ENCODE assay signal across 8 mouse cellular contexts in the genomic region with DNA sequence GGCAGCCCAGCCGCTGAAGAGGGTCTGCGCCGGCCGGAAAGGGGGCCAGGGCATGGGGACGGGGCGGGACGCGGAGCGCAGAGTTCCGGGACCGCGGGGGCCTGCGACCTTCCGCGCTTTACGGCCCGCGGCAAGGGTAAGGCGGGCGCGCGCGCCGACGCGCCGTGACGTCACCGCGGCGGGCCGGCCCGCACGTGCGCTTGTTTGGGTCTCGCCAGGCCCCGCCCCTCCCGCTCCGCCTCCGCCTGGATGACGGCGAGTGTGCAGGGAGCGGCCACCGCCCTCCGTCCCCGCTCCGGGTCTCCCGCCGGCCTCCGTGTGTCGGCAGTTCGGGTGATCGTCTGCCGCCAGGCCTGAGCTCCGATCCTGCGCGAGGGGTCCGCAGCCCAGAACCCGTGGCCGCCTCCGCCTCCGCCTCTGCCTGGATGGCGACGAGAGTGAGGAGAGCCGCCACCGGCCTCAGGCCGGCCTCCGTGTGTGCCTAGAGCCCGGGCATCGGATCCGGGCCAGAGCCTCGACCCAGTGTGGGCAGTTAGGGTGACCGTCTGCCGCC. TPM values are rescaled to one million over a fixed set of nuclear protein-coding genes. Genes with fewer than 3 reads are reported as not detected.
A peak's percentile ranks its signal among the peaks of the same experiment; 100 is the strongest.
DNase-seq lines count a peak whose midpoint lies in the region; ATAC-seq lines count a peak whose summit lies in the region.
"Not testable (repeated sequence)": the region's sequence is repeated elsewhere in the genome, so short reads cannot be mapped to it uniquely, and the experiment has no call there.

No protein-coding gene starts in this region.

- under 1% methylated on average over 74 of the region's 74 CpGs for WGBS in hindbrain, embryonic 12.5 days

- not testable (repeated sequence) for H3K27me3 ChIP-seq in hindbrain, embryonic 12.5 days

- H3K9ac ChIP-seq in hindbrain, embryonic 12.5 days: peak overlapping the region; percentile 72

- peak; percentile 96 for DNase-seq in MN1 (ENCODE audit: low spot score)
- peak; percentile 91 for DNase-seq in cerebellum, adult 9-10 months
- DNase-seq in frontal cortex, adult 2 months (ENCODE audit: extremely low spot score in 1 of 2, low spot score in 1 of 2): peak; percentile 72 to 91
- DNase-seq in layer of hippocampus, postnatal 14 days (ENCODE audit: low spot score in 2 of 2): peak; percentile 89 to 93
- peak; percentile 95 for DNase-seq in lung, postnatal 14 days
- DNase-seq in retina, adult 2 months (ENCODE audit: low read depth, low spot score): peak; percentile 68
- peak; percentile 92 to 94 for DNase-seq in thymus, postnatal 36 days

- H3K4me1 ChIP-seq in hindbrain, embryonic 12.5 days: peaks cover 13% of the 10 kb centered on the region

- peak overlapping the region; percentile 65 for H3K4me2 ChIP-seq in hindbrain, embryonic 12.5 days (replicated peaks)

- not testable (repeated sequence) for H3K9me3 ChIP-seq in hindbrain, embryonic 12.5 days (replicated peaks)

- peak overlapping the region; percentile 46 for H3K27ac ChIP-seq in hindbrain, embryonic 12.5 days

- peak overlapping the region; percentile 62 for H3K4me3 ChIP-seq in hindbrain, embryonic 12.5 days

- ATAC-seq in hindbrain, embryonic 12.5 days (ENCODE audit: low FRiP score): peak; percentile 95

- not testable (repeated sequence) for H3K36me3 ChIP-seq in hindbrain, embryonic 12.5 days

RNA-seq across cellular contexts. Expression of a gene that starts 51.1 kb away (rescaled TPM):
- polyA plus RNA-seq in frontal cortex, adult 2 months (2012; rRNA removed): 12.9 and 15.8 TPM in 2 replicates
- 14.4 and 15.1 TPM in 2 replicates for polyA plus RNA-seq in hindbrain, embryonic 12.5 days (2016; fragmentation: Nextera tagmentation; extraction: Ambion mirVana)
- total RNA-seq in layer of hippocampus, postnatal 14 days (2021): 10 to 100 TPM; 26.9 to 30.3 TPM

RNA-seq across cellular contexts. Expression of a gene that starts 53.3 kb away (rescaled TPM):
- 4.1 and 4.4 TPM in 2 replicates for polyA plus RNA-seq in frontal cortex, adult 2 months (2012; rRNA removed)
- 1.1 TPM in 2 replicates for polyA plus RNA-seq in hindbrain, embryonic 12.5 days (2016; fragmentation: Nextera tagmentation; extraction: Ambion mirVana)
- total RNA-seq in layer of hippocampus, postnatal 14 days (2021): 1 to 10 TPM; 1.5 to 2.1 TPM

Comparison
In these comparisons a context has a peak if more than half of its experiments do, and no peak if none do; other contexts are left out.
1. Peak in every context shown above with its lines: DNase-seq, ATAC-seq, H3K4me3 ChIP-seq and H3K27ac ChIP-seq.